Mouse (Mus musculus) layer of hippocampus, adult 18-20 months (tissue): Measurements from ENCODE around the gene Ecd. TPM values are rescaled to one million over a fixed set of nuclear protein-coding genes. Genes with fewer than 3 reads are reported as not detected.

ENCODE experiments used
- DNase-seq, 2 experiments: peaks; one replicate each; pipeline ENCODE4 v3.0.0; 2022; ENCODE audit warnings: low spot score in 2 of 2
- long read RNA-seq: library from polyadenylated mRNA; stranded (forward); transcript quantifications from one replicate; pipeline ENCODE4 v2.0.0, GENCODE M21; 2021
- total RNA-seq, 2 experiments: library from RNA; stranded (reverse); gene quantifications; 2 replicates each; pipeline ENCODE4 v1.2.3; 2021

Ecd gene
- total RNA-seq, result 10 to 100 TPM; 31.5 to 32.4 TPM
- long read RNA-seq, transcript Ecd-201 (14 exons, 3,132 nt), result major isoform, 47 of 55 reads
- long read RNA-seq, partial matches to known transcripts, result 4 of 55 reads
- long read RNA-seq, other reads (novel, unspliced or antisense), result 4 of 55 reads

- peak; percentile 87 to 95 for DNase-seq
Observed at GRCm38 (mm10) chr14:20347991-20348541, at the start of gene Ecd, which contains the start of gene Fam149b. Gene Ecd, minus strand, starts transcription at chr14:20348121. Gene Fam149b, plus strand, starts transcription at chr14:20348162.

GRCm38 (mm10) chr14:20397220-20397619 is 49.3 kb upstream of the Ecd start:
- DNase-seq, result no peak

GRCm38 (mm10) chr14:20393205-20393913 is 45.4 kb upstream of the Ecd start, which contains the start of gene Mrps16:
Gene Mrps16, minus strand, starts transcription at chr14:20393634.
- DNase-seq, result peak; percentile 93 to 96

GRCm38 (mm10) chr14:20392326-20392725 is 44.4 kb upstream of the Ecd start:
- no peak for DNase-seq

- DNase-seq, result no peak
Observed at GRCm38 (mm10) chr14:20389446-20390079, 41.6 kb upstream of the Ecd start.

GRCm38 (mm10) chr14:20388441-20389129 is 40.7 kb upstream of the Ecd start, which contains the start of gene Dnajc9:
Gene Dnajc9, minus strand, starts transcription at chr14:20388910.
- peak; percentile 89 to 97 for DNase-seq

- no peak for DNase-seq
Observed at GRCm38 (mm10) chr14:20379753-20380430, 32.0 kb upstream of the Ecd start.

GRCm38 (mm10) chr14:20379087-20379640 is 31.2 kb upstream of the Ecd start:
- no peak for DNase-seq

- DNase-seq, result no peak
Observed at GRCm38 (mm10) chr14:20378313-20379061, 30.6 kb upstream of the Ecd start.

GRCm38 (mm10) chr14:20377112-20377521 is 29.2 kb upstream of the Ecd start:
- DNase-seq, result peak in 1 of 2 experiments; percentile 15

- DNase-seq, result no peak
Observed at GRCm38 (mm10) chr14:20371854-20372253, 23.9 kb upstream of the Ecd start.

GRCm38 (mm10) chr14:20370798-20371197 is 22.9 kb upstream of the Ecd start:
- no peak for DNase-seq

- no peak for DNase-seq
Observed at GRCm38 (mm10) chr14:20368271-20368670, 20.4 kb upstream of the Ecd start.

GRCm38 (mm10) chr14:20363230-20363629 is 15.3 kb upstream of the Ecd start:
- DNase-seq, result no peak

GRCm38 (mm10) chr14:20347441-20347990 is 405 bp downstream of the Ecd start:
- DNase-seq, result no peak

- no peak for DNase-seq
Observed at GRCm38 (mm10) chr14:20345885-20346284, 2.0 kb downstream of the Ecd start.

- no peak for DNase-seq
Observed at GRCm38 (mm10) chr14:20340866-20341265, 7.1 kb downstream of the Ecd start.

GRCm38 (mm10) chr14:20340149-20340548 is 7.8 kb downstream of the Ecd start:
- DNase-seq, result peak in 1 of 2 experiments; percentile 16

GRCm38 (mm10) chr14:20339415-20339814 is 8.5 kb downstream of the Ecd start:
- no peak for DNase-seq
